Mouse (Mus musculus): Measurements from ENCODE around the gene Cyp2c29. TPM values are rescaled to one million over a fixed set of nuclear protein-coding genes. Genes with fewer than 3 reads are reported as not detected.

Cyp2c29 gene
- total and polyA plus RNA-seq, 3 experiments, result not detected

- Histone ChIP-seq H3K4me3 (replicated peaks in 1 of 3; ENCODE audit: low read depth in 2 of 3, low read length in 2 of 3, poor library complexity in 1 of 3) (no peak overlapping the region), H3K9ac (ENCODE audit: insufficient read depth, low read depth) (no peak overlapping the region), H3K4me2 (ENCODE audit: insufficient read depth, low read depth, poor library complexity, severe bottlenecking) (no peak overlapping the region), H3K27ac (ENCODE audit: insufficient read depth, low read depth) (no peak overlapping the region), H3K4me1 (ENCODE audit: control insufficient read depth in 1 of 2, insufficient read depth in 2 of 2) (no peaks in the 10 kb centered on the region), H3K27me3 (replicated peaks) (no peaks in the 10 kb centered on the region), H3K79me2 (replicated peaks; ENCODE audit: control insufficient read depth, extremely low read depth, insufficient read depth, poor library complexity, severe bottlenecking) (no peaks in the 10 kb centered on the region), H3K36me3 (replicated peaks in 1 of 2; ENCODE audit: control insufficient read depth in 1 of 2, insufficient read depth in 1 of 2, low read length in 1 of 2) (no peaks in the 10 kb centered on the region), H3K9me3 (replicated peaks; ENCODE audit: low read length) (no peaks in the 10 kb centered on the region)
- in situ Hi-C loops (cut with MboI; ENCODE audit: low pct_ligation_motif_present, low pct_unique_long_range_greater_than_20kb, low sequenced_read_pairs), result no loop called here
- no peak for TF ChIP-seq ZNF384 (IDR thresholded peaks at IDR 0.05; ENCODE audit: low read depth, low read length)
- TF ChIP-seq USF2 (conservative IDR thresholded peaks at IDR 0.05; ENCODE audit: low read depth, low read length), result no peak
- no peak for TF ChIP-seq ZKSCAN1 (IDR thresholded peaks at IDR 0.05; ENCODE audit: borderline replicate concordance, low read depth, low read length)
- TF ChIP-seq USF1 (IDR thresholded peaks at IDR 0.05; ENCODE audit: low read depth, low read length), result no peak
- no peak for TF ChIP-seq TBP (conservative IDR thresholded peaks at IDR 0.05; ENCODE audit: low read depth, low read length)
- no peak for TF ChIP-seq NELFE (IDR thresholded peaks at IDR 0.05; ENCODE audit: low read depth, low read length)
- TF ChIP-seq JUND (conservative IDR thresholded peaks at IDR 0.05; ENCODE audit: low read depth, low read length), result no peak
- no peak for TF ChIP-seq E2F4 (IDR thresholded peaks at IDR 0.05; ENCODE audit: insufficient replicate concordance, low read depth, low read length)
- no peak for TF ChIP-seq PAX5 (IDR thresholded peaks at IDR 0.05; ENCODE audit: low read length)
- no peak for TF ChIP-seq BHLHE40 (IDR thresholded peaks at IDR 0.05; ENCODE audit: low read depth, low read length)
- no peak for TF ChIP-seq CHD1 (IDR thresholded peaks at IDR 0.05; ENCODE audit: low read depth, low read length)
- no peak for TF ChIP-seq ELF1 (IDR thresholded peaks at IDR 0.05; ENCODE audit: low read depth, low read length)
- no peak for TF ChIP-seq JUN (IDR thresholded peaks at IDR 0.05; ENCODE audit: insufficient read depth, low read depth, low read length)
- no peak for TF ChIP-seq RAD21 (IDR thresholded peaks at IDR 0.05; ENCODE audit: low read depth, low read length)
- TF ChIP-seq KAT2A (IDR thresholded peaks at IDR 0.05; ENCODE audit: insufficient replicate concordance, low read length), result no peak
- DNase-seq (ENCODE audit: extremely low read depth), result no peak
- dilution Hi-C loops (cut with MboI; ENCODE audit: extremely low pct_ligation_motif_present, extremely low pct_unique_long_range_greater_than_20kb, low sequenced_read_pairs), result no loop called here
These were observed 17.6 kb downstream of the Cyp2c29 start for GRCm38 (mm10) chr19:39286825-39287224.

- H3K4me2 ChIP-seq (ENCODE audit: insufficient read depth, low read depth, poor library complexity, severe bottlenecking), result no peak overlapping the region
- H3K4me1 ChIP-seq (ENCODE audit: control insufficient read depth in 1 of 2, insufficient read depth in 2 of 2), result no peaks in the 10 kb centered on the region
- no peaks in the 10 kb centered on the region for H3K9me3 ChIP-seq (replicated peaks; ENCODE audit: low read length)
- H3K27me3 ChIP-seq (replicated peaks), result no peaks in the 10 kb centered on the region
- dilution Hi-C loops (cut with MboI; ENCODE audit: extremely low pct_ligation_motif_present, extremely low pct_unique_long_range_greater_than_20kb, low sequenced_read_pairs), result no loop called here
- in situ Hi-C loops (cut with MboI; ENCODE audit: low pct_ligation_motif_present, low pct_unique_long_range_greater_than_20kb, low sequenced_read_pairs), result no loop called here
- H3K36me3 ChIP-seq (replicated peaks in 1 of 2; ENCODE audit: control insufficient read depth in 1 of 2, insufficient read depth in 1 of 2, low read length in 1 of 2), result no peaks in the 10 kb centered on the region
- DNase-seq (ENCODE audit: extremely low read depth), result no peak
- no peak overlapping the region for H3K9ac ChIP-seq (ENCODE audit: insufficient read depth, low read depth)
- H3K4me3 ChIP-seq (replicated peaks in 1 of 3; ENCODE audit: low read depth in 2 of 3, low read length in 2 of 3, poor library complexity in 1 of 3), result no peak overlapping the region
- no peaks in the 10 kb centered on the region for H3K79me2 ChIP-seq (replicated peaks; ENCODE audit: control insufficient read depth, extremely low read depth, insufficient read depth, poor library complexity, severe bottlenecking)
- no peak overlapping the region for H3K27ac ChIP-seq (ENCODE audit: insufficient read depth, low read depth)
- TF ChIP-seq MAX (IDR thresholded peaks at IDR 0.05; ENCODE audit: low read length) (no peak), TBP (conservative IDR thresholded peaks at IDR 0.05; ENCODE audit: low read depth, low read length) (no peak), POLR2A (IDR thresholded peaks at IDR 0.05; ENCODE audit: low read depth, low read length) (no peak), RCOR1 (conservative IDR thresholded peaks at IDR 0.05; ENCODE audit: low read depth, low read length) (no peak)
These were observed 19.8 kb downstream of the Cyp2c29 start for GRCm38 (mm10) chr19:39288978-39289377.

Other genes starting within 250 kb of the Cyp2c29 start
- gene Cyp2c65, start 208.4 kb upstream of the Cyp2c29 start, total RNA-seq (2012; rRNA removed), result not detected in 2 replicates
- gene Cyp2c65, start 208.4 kb upstream of the Cyp2c29 start, total RNA-seq (2014; rRNA removed), result not detected in 2 replicates
- gene Cyp2c65, start 208.4 kb upstream of the Cyp2c29 start, polyA plus RNA-seq (2012; ENCODE audit: insufficient read length, low read depth), result not detected in 2 replicates
- not detected in 2 replicates for gene Cyp2c66, start 155.5 kb upstream of the Cyp2c29 start, total RNA-seq (2012; rRNA removed)
- gene Cyp2c66, start 155.5 kb upstream of the Cyp2c29 start, total RNA-seq (2014; rRNA removed), result not detected in 2 replicates
- not detected in 2 replicates for gene Cyp2c66, start 155.5 kb upstream of the Cyp2c29 start, polyA plus RNA-seq (2012; ENCODE audit: insufficient read length, low read depth)
- gene Cyp2c38, start 193.7 kb downstream of the Cyp2c29 start, total RNA-seq (2012; rRNA removed), result not detected in 2 replicates
- not detected in 2 replicates for gene Cyp2c38, start 193.7 kb downstream of the Cyp2c29 start, total RNA-seq (2014; rRNA removed)
- gene Cyp2c38, start 193.7 kb downstream of the Cyp2c29 start, polyA plus RNA-seq (2012; ENCODE audit: insufficient read length, low read depth), result not detected in 2 replicates
- not detected in 2 replicates for gene Cyp2c39, start 241.5 kb downstream of the Cyp2c29 start, total RNA-seq (2012; rRNA removed)
- not detected in 2 replicates for gene Cyp2c39, start 241.5 kb downstream of the Cyp2c29 start, total RNA-seq (2014; rRNA removed)
- not detected in 2 replicates for gene Cyp2c39, start 241.5 kb downstream of the Cyp2c29 start, polyA plus RNA-seq (2012; ENCODE audit: insufficient read length, low read depth)

All from CH12.LX (cell line).